Mouse (Mus musculus) spleen, adult 12 weeks (tissue): ENCODE measurements at regions not wholly inside any gene's neighbourhood (a gene's known extent, or its start where the extent isn't known, plus 50 kb on each side); places are given as distances from the start of the nearest gene placed in this dataset.

Experiments
- DNase-seq: peaks from one replicate; pipeline ENCODE4 v3.0.0; 2022; ENCODE audit warnings: low spot score

DNA sequence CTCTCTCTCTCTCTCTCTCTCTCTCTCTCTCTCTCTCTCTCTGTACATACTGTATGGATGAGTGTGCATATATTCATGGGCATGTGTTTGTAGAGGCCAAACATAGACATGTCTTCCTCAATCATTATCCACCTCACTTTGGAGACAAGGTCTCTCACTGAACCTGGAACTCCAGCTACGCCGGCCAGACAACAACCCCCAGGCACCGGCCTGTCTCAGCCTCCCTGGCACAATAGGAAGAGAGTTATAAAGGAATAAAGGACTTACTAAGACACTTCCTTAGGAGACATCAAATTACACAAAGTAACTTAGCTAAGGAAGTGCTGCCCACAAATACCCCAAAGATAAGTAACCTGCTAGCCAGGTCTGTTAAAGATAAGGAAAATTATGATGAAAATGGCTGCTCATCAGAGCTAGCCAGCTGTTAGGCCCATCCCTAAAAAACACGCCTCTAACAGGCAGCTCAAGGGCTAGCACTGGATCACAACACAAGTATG, 110.0 kb downstream of the Qrsl1 start:
- DNase-seq = peak; percentile 50

DNA sequence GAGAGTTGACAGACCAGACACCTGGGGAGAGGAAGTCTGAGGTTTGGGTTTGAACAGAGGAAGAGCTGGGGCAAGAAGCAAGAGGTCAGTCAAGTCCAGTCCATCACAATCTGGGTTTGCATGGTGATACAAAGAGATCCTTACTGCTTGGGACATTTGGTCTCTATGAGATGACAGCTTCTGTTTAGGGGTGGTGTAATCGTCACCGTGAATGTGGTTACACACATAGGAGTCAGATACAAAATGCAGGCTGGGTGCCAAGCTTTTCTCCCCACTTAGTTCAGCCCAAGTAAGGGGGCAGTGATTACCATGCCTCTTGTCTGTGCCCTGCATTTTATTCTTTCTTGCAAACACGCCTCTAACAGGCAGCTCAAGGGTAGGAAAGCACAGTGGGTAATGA, 108.9 kb downstream of the Qrsl1 start:
- no peak for DNase-seq

DNA sequence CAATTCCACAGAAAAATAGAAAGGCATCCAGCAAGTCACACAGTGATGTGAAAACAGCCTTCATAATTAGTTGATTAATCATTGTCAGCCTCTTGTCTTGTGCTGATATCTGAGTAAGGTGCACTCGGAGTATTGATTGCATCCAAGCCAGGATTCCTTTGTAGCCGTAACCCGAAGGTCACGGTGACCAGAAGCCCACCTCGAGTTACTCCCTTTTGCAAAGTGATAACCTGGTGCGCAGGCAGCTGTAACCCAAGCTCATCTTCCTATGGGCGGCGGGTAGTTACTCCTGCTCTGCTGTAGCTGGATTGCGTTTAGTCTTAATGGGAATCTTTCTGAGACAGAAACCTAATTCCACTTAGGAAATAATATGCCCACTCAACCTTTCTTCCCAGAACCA, 107.0 kb downstream of the Qrsl1 start:
- DNase-seq = no peak

DNA sequence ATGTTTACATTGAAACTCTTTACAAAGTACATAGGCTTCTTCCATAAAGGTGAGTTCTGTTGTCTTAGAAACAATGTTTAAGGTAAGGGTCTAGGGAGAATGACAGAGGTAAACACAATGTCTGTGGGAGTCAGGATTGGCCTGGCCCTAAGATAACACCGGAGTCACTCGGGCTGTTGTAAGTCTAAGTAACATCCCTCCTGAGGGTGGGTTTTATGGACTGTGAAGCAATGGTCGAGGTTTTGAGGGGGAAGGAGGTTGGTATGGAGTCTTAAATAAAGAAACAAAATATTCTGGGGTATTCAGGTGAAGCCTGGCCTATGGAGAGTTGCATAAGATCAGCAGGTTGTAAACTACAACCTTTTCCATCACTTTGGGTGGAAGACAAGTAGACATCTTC, 101.5 kb downstream of the Qrsl1 start:
- no peak for DNase-seq

DNA sequence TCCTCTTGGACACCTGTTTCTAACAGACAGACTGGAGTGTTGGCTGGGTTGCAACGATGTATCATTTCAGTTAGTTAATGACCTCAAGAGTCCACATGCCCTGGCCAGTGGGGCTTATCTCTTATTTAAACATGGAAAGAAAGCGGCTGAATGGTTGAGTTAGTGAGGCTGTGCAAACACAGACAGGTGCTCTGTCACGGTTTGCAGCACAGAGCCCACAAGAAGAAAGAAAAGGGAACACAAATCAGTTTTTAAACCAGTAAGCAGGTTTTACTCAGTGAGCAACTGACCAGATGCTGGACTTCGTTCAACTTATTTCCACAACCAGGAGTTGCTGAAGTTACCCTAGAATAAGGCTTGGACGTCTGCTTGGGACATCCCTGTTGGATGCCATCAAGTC, 86.3 kb downstream of the Qrsl1 start:
- no peak for DNase-seq

DNA sequence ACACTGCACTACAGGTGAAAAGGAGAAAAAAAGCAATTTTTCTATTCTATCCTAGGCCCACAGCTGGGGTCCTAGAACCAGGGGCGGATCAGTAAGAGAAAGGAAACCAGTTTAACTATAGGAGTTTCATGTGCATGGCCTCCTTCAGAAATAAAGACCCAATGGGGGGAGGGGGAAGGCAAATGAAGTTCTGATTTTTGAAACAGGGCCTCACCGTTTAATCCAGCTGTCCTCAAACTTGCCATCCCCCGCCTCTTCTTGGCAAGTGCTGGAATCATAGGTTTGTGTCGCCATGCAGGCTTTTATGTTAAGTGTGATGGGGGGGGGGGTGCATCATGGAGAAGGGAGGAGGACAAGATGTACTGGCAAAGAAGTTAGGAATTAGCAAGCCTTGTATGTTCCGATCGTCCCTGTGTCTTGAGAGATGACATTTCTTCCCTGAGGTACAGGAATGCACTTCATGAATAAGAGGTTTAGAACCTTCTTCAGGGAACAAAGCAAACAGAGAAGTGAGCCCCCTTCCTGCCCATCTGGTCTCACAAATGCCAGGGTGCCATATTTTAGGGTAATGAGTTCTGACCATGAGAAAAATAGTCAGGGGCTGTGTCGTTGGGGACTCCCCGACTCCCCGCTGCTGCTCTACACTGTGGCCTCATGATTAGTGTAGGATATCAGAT, 83.9 kb downstream of the Qrsl1 start:
- no peak for DNase-seq

DNA sequence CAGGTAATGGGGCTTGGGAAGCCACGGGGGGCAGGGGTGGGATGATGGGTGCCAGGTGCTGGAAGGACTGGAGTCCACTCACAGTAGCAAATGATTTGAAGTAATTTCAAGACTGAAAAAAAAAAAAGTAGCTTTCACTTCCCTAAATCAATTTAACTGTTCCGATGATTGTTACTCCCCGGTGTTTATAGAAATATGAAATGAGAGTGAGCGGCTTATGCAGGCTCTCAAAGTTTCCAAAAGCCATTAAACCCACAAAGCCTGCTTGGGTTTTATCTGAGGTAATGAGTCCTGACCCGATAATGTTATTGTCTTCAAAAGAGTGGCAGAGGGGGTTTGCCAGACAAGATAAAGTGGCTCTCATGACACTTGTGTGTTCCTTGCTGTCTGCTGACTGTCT, 82.9 kb downstream of the Qrsl1 start:
- no peak for DNase-seq

DNA sequence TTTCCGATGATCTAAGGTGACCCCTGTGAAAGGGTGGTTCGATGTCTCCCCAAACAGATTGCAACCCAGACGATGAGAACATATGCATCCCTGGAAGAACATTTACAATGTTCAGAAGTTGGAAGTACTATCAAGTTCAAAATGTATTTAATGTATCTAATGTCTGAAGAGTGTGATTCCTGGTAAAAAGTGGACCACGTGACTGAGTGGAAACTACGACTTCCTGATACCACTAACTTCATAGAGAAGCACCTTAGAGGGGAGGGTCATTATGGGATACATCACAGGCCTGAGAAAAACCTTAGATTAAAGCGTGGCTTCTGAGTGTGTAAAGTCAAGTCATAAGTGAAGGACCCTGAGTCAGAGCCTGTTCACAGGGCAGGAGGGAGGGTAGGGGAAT, 82.1 kb downstream of the Qrsl1 start:
- DNase-seq = no peak

DNA sequence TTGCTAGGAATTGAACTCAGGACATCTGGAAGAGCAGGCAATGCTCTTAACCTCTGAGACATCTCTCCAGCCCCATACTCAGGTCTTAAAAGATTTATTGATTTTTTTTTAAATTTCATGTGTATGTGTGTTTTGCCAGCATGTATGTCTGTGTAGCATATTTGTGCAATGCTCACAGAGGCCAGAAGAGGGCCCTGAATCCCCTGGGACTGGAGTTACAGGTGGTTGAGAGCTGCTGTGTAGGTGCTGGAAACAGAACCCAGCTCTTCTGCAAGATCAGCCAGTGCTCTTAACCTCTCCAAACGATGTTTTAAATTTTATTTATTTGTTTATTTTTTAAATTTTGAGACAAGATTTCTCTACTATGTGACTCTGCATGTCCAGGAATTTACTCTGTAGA, 78.9 kb downstream of the Qrsl1 start:
- DNase-seq = no peak

DNA sequence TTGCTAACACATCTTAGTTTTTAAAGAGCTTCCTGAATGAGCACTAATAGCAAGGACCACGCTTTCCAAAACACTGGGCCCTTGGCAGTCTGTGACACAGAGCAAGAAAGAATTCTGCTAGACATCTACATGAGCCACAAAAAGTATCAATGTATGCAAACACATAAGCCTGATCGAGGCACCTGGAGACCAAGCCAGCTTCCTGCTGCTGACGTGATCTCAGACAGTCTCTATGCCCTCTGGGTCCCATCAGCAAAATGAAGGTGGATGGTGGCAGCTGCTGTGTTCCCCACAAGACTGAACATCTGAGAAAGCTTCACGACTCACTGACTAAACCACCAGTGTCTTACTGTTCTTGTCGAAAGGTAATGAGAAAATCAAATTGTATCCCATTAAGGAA, 77.5 kb downstream of the Qrsl1 start:
- no peak for DNase-seq
